Mouse (Mus musculus) heart, postnatal 0 days (tissue): ENCODE results near the gene Tdrd7. TPM values are rescaled to one million over a fixed set of nuclear protein-coding genes. Genes with fewer than 3 reads are reported as not detected.

Source experiments
- ATAC-seq: fragments of 200-750 bp; cut with Nextera tagmentation; 2 replicates; pipeline ENCODE4 v1.8.0; 2017; ENCODE audit warnings: low read depth, moderate number of reproducible peaks, moderate library complexity; ENCODE audit not compliant: insufficient read depth
- DNase-seq: peaks from one replicate; pipeline ENCODE4 v3.0.0-alpha.2; 2016; ENCODE audit warnings: low spot score
- H3K27ac ChIP-seq: fragments of 300-500 bp; sonication (generic); 2 replicates; pipeline ENCODE4 v1.5.1; 2014; ENCODE audit warnings: low read depth, mild to moderate bottlenecking
- H3K27me3 ChIP-seq: fragments of 300-500 bp; sonication (generic); 2 replicates; pipeline ENCODE4 v1.6.1; 2014; ENCODE audit warnings: low read length, mixed read lengths; ENCODE audit not compliant: control insufficient read depth, insufficient read depth
- H3K36me3 ChIP-seq: fragments of 300-500 bp; sonication (generic); replicated peaks from 2 replicates; pipeline ENCODE4 v1.6.1; 2014; ENCODE audit warnings: low read length, mixed read lengths; ENCODE audit not compliant: control insufficient read depth, insufficient read depth
- H3K4me1 ChIP-seq: fragments of 300-500 bp; sonication (generic); 2 replicates; pipeline ENCODE4 v1.6.1; 2014; ENCODE audit warnings: antibody characterized with exemption; ENCODE audit not compliant: control insufficient read depth, insufficient read depth
- H3K4me2 ChIP-seq: fragments of 300-500 bp; sonication (generic); 2 replicates; pipeline ENCODE4 v1.6.1; 2014; ENCODE audit warnings: low read depth, mild to moderate bottlenecking, low read length, moderate library complexity
- H3K4me3 ChIP-seq: fragments of 300-500 bp; sonication (generic); 2 replicates; pipeline ENCODE4 v1.5.1; 2014; ENCODE audit warnings: low read depth, low read length
- H3K9ac ChIP-seq: fragments of 300-500 bp; sonication (generic); replicated peaks from 2 replicates; pipeline ENCODE4 v1.6.1; 2014; ENCODE audit warnings: low read depth, low read length, mixed read lengths
- H3K9me3 ChIP-seq: fragments of 300-500 bp; sonication (generic); replicated peaks from 2 replicates; pipeline ENCODE4 v1.6.1; 2016; ENCODE audit warnings: low read length; ENCODE audit not compliant: control insufficient read depth
- CTCF ChIP-seq: IDR thresholded peaks from 2 replicates; pipeline ENCODE4 v1.5.1; 2016; ENCODE audit warnings: antibody characterized with exemption, control low read depth, low read depth
- EP300 ChIP-seq: IDR thresholded peaks from 2 replicates; pipeline ENCODE4 v1.6.1; 2016; ENCODE audit warnings: antibody characterized with exemption, low read depth
- WGBS: fragments of 180-500 bp; shearing (Covaris S2); extraction: QIAGEN DNeasy Blood & Tissue Kit; methylation state at CpG from one replicate; pipeline ENCODE4 v1.1.7; 2014; 5-methylcytosine and 5-hydroxymethylcytosine counted together
- polyA plus RNA-seq: library from polyadenylated mRNA; unstranded; fragments of >200 nt; fragmentation: Nextera tagmentation; extraction: Ambion mirVana; gene quantifications from 2 replicates; pipeline ENCODE4 v1.2.1, GENCODE M21; 2015
- total RNA-seq: library from RNA; depleted of rRNA; stranded (reverse); fragments of >200 nt; gene quantifications from 2 replicates; pipeline ENCODE4 v1.2.3, GENCODE M21; 2014; ENCODE audit warnings: low replicate concordance; rRNA removed

Tdrd7 gene
- total and polyA plus RNA-seq, 2 experiments from 2014 or later: 17.3 to 45.8 TPM

GRCm38 (mm10) chr4:46076892-46077291, 111.8 kb downstream of the Tdrd7 start:
- no peak for TF ChIP-seq CTCF
- no peak for TF ChIP-seq EP300
- ATAC-seq (no peak), DNase-seq (no peak)
- H3K9me3 ChIP-seq: no peaks in the 10 kb centered on the region
- no peak overlapping the region for H3K4me3 ChIP-seq
- no peak overlapping the region for H3K4me2 ChIP-seq
- 0 out of 2 replicates have a peak overlapping the region, but pooled peaks have one; percentile 4 for H3K27ac ChIP-seq
- peaks cover 24% of the 10 kb centered on the region for H3K36me3 ChIP-seq
- H3K9ac ChIP-seq: no peak overlapping the region
- no peaks in the 10 kb centered on the region for H3K27me3 ChIP-seq
- H3K4me1 ChIP-seq: peaks cover 49% of the 10 kb centered on the region
- 34% methylated on average over 2 of the region's 2 CpGs for WGBS

DNA sequence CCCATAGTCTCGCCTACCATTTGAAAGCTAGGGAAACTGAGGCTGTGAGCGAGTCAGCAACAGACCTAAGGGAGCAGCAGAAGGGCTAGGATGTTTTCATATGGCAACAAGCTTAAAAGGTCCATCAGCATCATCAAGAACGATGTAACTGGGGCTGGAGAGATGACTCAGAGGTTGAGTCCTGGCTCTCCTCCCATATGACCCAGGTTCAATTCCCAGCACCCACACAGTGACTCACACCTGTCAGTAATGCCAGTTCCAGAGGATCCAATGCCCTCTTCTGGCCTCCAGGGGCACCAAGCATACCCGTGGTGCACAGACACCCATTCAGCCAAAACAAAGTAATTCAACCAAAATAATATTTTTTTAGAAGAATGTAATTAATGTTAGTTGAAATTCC, 115.1 kb downstream of the Tdrd7 start:
- WGBS: 90% methylated on average over 4 of the region's 4 CpGs
- H3K4me3 ChIP-seq: no peak overlapping the region
- no peak for ATAC-seq

DNA sequence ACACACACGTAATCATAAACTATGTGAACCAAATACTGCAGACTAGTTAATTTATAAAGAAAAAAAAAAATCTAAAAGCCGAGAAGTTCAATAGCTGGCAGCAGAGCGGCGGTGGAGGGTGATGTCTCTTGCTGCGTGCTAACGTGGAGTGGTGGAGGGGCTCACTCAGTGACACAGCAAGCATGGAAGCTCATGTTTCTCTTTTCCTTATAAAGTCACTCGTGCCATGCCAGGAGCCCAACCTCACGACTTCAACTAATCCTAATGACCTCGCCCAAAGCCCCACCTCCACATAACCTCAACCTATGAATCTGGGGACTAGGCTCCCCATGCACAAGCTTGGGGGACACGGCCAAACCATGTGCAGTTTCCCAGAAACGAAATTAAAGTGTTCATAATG, 117.4 kb downstream of the Tdrd7 start:
- DNase-seq (no peak), ATAC-seq (no peak)
- Histone ChIP-seq H3K27me3 (no peaks in the 10 kb centered on the region), H3K4me3 (no peak overlapping the region), H3K36me3 (peaks cover 61% of the 10 kb centered on the region), H3K4me2 (no peak overlapping the region), H3K9ac (no peak overlapping the region), H3K9me3 (no peaks in the 10 kb centered on the region), H3K27ac (no peak overlapping the region), H3K4me1 (peaks cover 27% of the 10 kb centered on the region)
- TF ChIP-seq CTCF (no peak), EP300 (no peak)
- 73% methylated on average over 11 of the region's 11 CpGs for WGBS

More for the DNA sequence above, 115.1 kb downstream of the Tdrd7 start:
- H3K4me1 ChIP-seq: peaks cover 20% of the 10 kb centered on the region
- no peaks in the 10 kb centered on the region for H3K27me3 ChIP-seq
- H3K36me3 ChIP-seq: peaks cover 45% of the 10 kb centered on the region
- H3K4me2 ChIP-seq: no peak overlapping the region
- TF ChIP-seq EP300 (no peak), CTCF (no peak)
- no peak overlapping the region for H3K9ac ChIP-seq
- H3K9me3 ChIP-seq: no peaks in the 10 kb centered on the region
- DNase-seq: no peak
- H3K27ac ChIP-seq: no peak overlapping the region

Other genes starting within 250 kb of the Tdrd7 start
- gene Aldh1b1, start 166.3 kb upstream of the Tdrd7 start, total RNA-seq: 238 and 284 TPM in 2 replicates
- gene Aldh1b1, start 166.3 kb upstream of the Tdrd7 start, polyA plus RNA-seq: 200 and 211 TPM in 2 replicates
- gene Igfbpl1, start 138.4 kb upstream of the Tdrd7 start, total RNA-seq: 9.3 and 9.7 TPM in 2 replicates
- gene Igfbpl1, start 138.4 kb upstream of the Tdrd7 start, polyA plus RNA-seq: 1.6 and 2.0 TPM in 2 replicates
- gene Stra6l, start 116.7 kb upstream of the Tdrd7 start, total RNA-seq: 0.19 TPM in 1 of 2 replicates, not detected in the other
- 0.12 and 0.18 TPM in 2 replicates for gene Stra6l, start 116.7 kb upstream of the Tdrd7 start, polyA plus RNA-seq
- gene Ccdc180, start 75.0 kb upstream of the Tdrd7 start, total RNA-seq: 0.46 TPM in 1 of 2 replicates, not detected in the other
- 0.10 and 0.12 TPM in 2 replicates for gene Ccdc180, start 75.0 kb upstream of the Tdrd7 start, polyA plus RNA-seq
- gene Tmod1, start 73.6 kb downstream of the Tdrd7 start, total RNA-seq: 127 and 163 TPM in 2 replicates
- 220 and 224 TPM in 2 replicates for gene Tmod1, start 73.6 kb downstream of the Tdrd7 start, polyA plus RNA-seq
- 18.2 and 25.9 TPM in 2 replicates for gene Ncbp1, start 173.3 kb downstream of the Tdrd7 start, total RNA-seq
- 24.1 and 25.7 TPM in 2 replicates for gene Ncbp1, start 173.3 kb downstream of the Tdrd7 start, polyA plus RNA-seq
- 16.4 and 17.8 TPM in 2 replicates for gene Tstd2, start 173.4 kb downstream of the Tdrd7 start, total RNA-seq
- gene Tstd2, start 173.4 kb downstream of the Tdrd7 start, polyA plus RNA-seq: 13.5 and 15.3 TPM in 2 replicates
- gene Xpa, start 231.0 kb downstream of the Tdrd7 start, total RNA-seq: 9.4 and 18.0 TPM in 2 replicates
- gene Xpa, start 231.0 kb downstream of the Tdrd7 start, polyA plus RNA-seq: 17.6 and 19.1 TPM in 2 replicates